Mouse (Mus musculus) midbrain, embryonic 14.5 days (tissue): ENCODE data around the gene Rundc3a. TPM values are rescaled to one million over a fixed set of nuclear protein-coding genes. Genes with fewer than 3 reads are reported as not detected.

Experiments used
- ATAC-seq: fragments of 200-750 bp; cut with Nextera tagmentation; 2 replicates; pipeline ENCODE4 v1.8.0; 2017; ENCODE audit warnings: moderate number of reproducible peaks, moderate library complexity; ENCODE audit not compliant: low FRiP score, low TSS enrichment
- DNase-seq: peaks from one replicate; pipeline ENCODE4 v3.0.0-alpha.2; 2015
- H3K27ac ChIP-seq: fragments of 300-500 bp; sonication (generic); replicated peaks from 2 replicates; pipeline ENCODE4 v1.5.1; 2014; ENCODE audit warnings: mild to moderate bottlenecking, low read depth, low read length, moderate library complexity
- H3K27me3 ChIP-seq: fragments of 300-500 bp; sonication (generic); 2 replicates; pipeline ENCODE4 v1.6.1; 2014; ENCODE audit warnings: low read length, control low read depth, mixed read lengths; ENCODE audit not compliant: control insufficient read depth, insufficient read depth
- H3K36me3 ChIP-seq: fragments of 300-500 bp; sonication (generic); 2 replicates; pipeline ENCODE4 v1.6.1; 2014; ENCODE audit warnings: low read length, control low read depth; ENCODE audit not compliant: control insufficient read depth, insufficient read depth
- H3K4me1 ChIP-seq: fragments of 300-500 bp; sonication (generic); 2 replicates; pipeline ENCODE4 v1.6.1; 2014; ENCODE audit warnings: mild to moderate bottlenecking, antibody characterized with exemption, low read length, control low read depth; ENCODE audit not compliant: control insufficient read depth, insufficient read depth
- H3K4me2 ChIP-seq: fragments of 300-500 bp; sonication (generic); 2 replicates; pipeline ENCODE4 v1.6.1; 2014; ENCODE audit warnings: mild to moderate bottlenecking, low read length, moderate library complexity
- H3K4me3 ChIP-seq: fragments of 300-500 bp; sonication (generic); replicated peaks from 2 replicates; pipeline ENCODE4 v1.5.1; 2014; ENCODE audit warnings: low read depth, low read length
- H3K9ac ChIP-seq: fragments of 300-500 bp; sonication (generic); replicated peaks from 2 replicates; pipeline ENCODE4 v1.6.1; 2014; ENCODE audit warnings: mild to moderate bottlenecking, low read length, moderate library complexity
- H3K9me3 ChIP-seq: fragments of 300-500 bp; sonication (generic); 2 replicates; pipeline ENCODE4 v1.6.1; 2016; ENCODE audit warnings: low read length, control low read depth, mixed read lengths; ENCODE audit not compliant: control insufficient read depth
- WGBS: fragments of 180-500 bp; shearing (Covaris S2); extraction: QIAGEN DNeasy Blood & Tissue Kit; methylation state at CpG from one replicate; pipeline ENCODE4 v1.1.7; 2014; 5-methylcytosine and 5-hydroxymethylcytosine counted together
- polyA plus RNA-seq: library from polyadenylated mRNA; unstranded; fragments of >200 nt; fragmentation: Nextera tagmentation; extraction: Ambion mirVana; gene quantifications from 2 replicates; pipeline ENCODE4 v1.2.1, GENCODE M21; 2014

The Rundc3a gene
- polyA plus RNA-seq, 1 experiment from 2014 or later, result 113 TPM

DNA sequence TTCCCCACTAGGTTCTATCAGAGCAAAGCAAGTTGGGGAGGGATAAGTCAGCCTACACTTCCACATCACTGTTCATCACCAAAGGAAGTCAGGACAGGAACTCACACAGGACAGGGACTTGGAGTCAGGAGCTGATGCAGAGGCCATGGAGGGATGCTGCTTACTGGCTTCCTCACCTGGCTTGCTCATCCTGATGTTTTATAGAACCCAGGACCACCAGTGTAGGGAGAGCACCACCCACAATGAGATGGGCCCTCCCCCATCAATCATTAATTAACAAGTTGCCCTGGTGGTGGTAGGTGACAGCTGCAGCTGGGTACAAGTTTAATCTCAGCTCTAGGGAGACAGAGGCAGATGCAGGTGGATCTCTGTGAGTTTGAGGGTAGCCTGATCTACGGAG is 24.0 kb downstream of the Rundc3a start:
- no peak overlapping the region for H3K4me3 ChIP-seq
- 83% methylated on average over 1 of the region's 1 CpGs for WGBS
- no peak for DNase-seq
- no peaks in the 10 kb centered on the region for H3K4me1 ChIP-seq
- no peaks in the 10 kb centered on the region for H3K36me3 ChIP-seq
- H3K9ac ChIP-seq, result no peak overlapping the region
- no peak overlapping the region for H3K27ac ChIP-seq
- no peak for ATAC-seq
- no peaks in the 10 kb centered on the region for H3K27me3 ChIP-seq
- no peak overlapping the region for H3K4me2 ChIP-seq
- H3K9me3 ChIP-seq, result no peaks in the 10 kb centered on the region

DNA sequence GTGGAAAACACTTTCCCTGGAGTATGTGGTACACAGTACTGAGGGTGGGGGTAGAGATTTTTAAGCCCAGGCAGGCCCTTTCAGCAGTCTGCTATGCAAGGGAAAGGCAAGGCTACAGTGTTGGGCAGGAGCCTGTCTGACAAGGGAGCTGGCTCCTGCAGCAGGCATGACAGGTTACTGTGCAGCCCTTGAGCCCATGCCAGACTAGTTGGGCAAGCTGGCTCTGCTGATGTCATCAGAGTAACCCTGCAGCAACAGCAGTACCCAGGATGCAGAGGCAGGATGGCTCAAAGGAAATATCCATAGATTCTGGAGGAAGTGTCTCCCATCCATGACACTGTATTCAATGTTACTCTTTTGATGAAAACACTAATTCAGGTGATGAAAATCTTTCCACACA is 25.7 kb downstream of the Rundc3a start:
- Histone ChIP-seq H3K9me3 (no peaks in the 10 kb centered on the region), H3K4me1 (no peaks in the 10 kb centered on the region), H3K9ac (no peak overlapping the region), H3K27ac (no peak overlapping the region), H3K27me3 (no peaks in the 10 kb centered on the region), H3K4me3 (no peak overlapping the region), H3K36me3 (no peaks in the 10 kb centered on the region), H3K4me2 (no peak overlapping the region)
- DNase-seq, result no peak
- ATAC-seq, result no peak

GRCm38 (mm10) chr11:102421559-102421958 is 28.4 kb downstream of the Rundc3a start:
- no peak overlapping the region for H3K27ac ChIP-seq
- H3K4me1 ChIP-seq, result no peaks in the 10 kb centered on the region
- ATAC-seq (no peak), DNase-seq (no peak)
- H3K9me3 ChIP-seq, result no peaks in the 10 kb centered on the region
- no peak overlapping the region for H3K4me2 ChIP-seq
- 56% methylated on average over 8 of the region's 8 CpGs for WGBS
- no peaks in the 10 kb centered on the region for H3K36me3 ChIP-seq
- H3K4me3 ChIP-seq, result no peak overlapping the region
- H3K27me3 ChIP-seq, result no peaks in the 10 kb centered on the region
- H3K9ac ChIP-seq, result no peak overlapping the region

- WGBS, result 79% methylated on average over 6 of the region's 6 CpGs
- DNase-seq, result no peak
Measured at GRCm38 (mm10) chr11:102424666-102425065, 31.5 kb downstream of the Rundc3a start.

GRCm38 (mm10) chr11:102425555-102426316 is 32.5 kb downstream of the Rundc3a start:
- Histone ChIP-seq H3K9me3 (no peaks in the 10 kb centered on the region), H3K4me3 (no peak overlapping the region), H3K27ac (no peak overlapping the region), H3K4me1 (peaks cover 6% of the 10 kb centered on the region; the same call in 1 of the 2 replicates), H3K9ac (no peak overlapping the region), H3K4me2 (no peak overlapping the region), H3K27me3 (no peaks in the 10 kb centered on the region), H3K36me3 (no peaks in the 10 kb centered on the region)
- no peak for DNase-seq
- no peak for ATAC-seq
- 84% methylated on average over 8 of the region's 8 CpGs for WGBS

More at GRCm38 (mm10) chr11:102424666-102425065, 31.5 kb downstream of the Rundc3a start:
- Histone ChIP-seq H3K9me3 (no peaks in the 10 kb centered on the region), H3K36me3 (no peaks in the 10 kb centered on the region), H3K4me2 (no peak overlapping the region), H3K9ac (no peak overlapping the region), H3K4me1 (peaks cover 1% of the 10 kb centered on the region; the same call in 1 of the 2 replicates), H3K27me3 (no peaks in the 10 kb centered on the region), H3K4me3 (no peak overlapping the region), H3K27ac (no peak overlapping the region)
- ATAC-seq, result no peak

- H3K4me3 ChIP-seq, result no peak overlapping the region
- no peak overlapping the region for H3K27ac ChIP-seq
- no peaks in the 10 kb centered on the region for H3K27me3 ChIP-seq
- ATAC-seq (no peak), DNase-seq (no peak)
- WGBS, result 75% methylated on average over 8 of the region's 8 CpGs
- H3K9ac ChIP-seq, result no peak overlapping the region
- peaks cover 7% of the 10 kb centered on the region; the same call in 1 of the 2 replicates for H3K4me1 ChIP-seq
- H3K9me3 ChIP-seq, result no peaks in the 10 kb centered on the region
- peak overlapping the region; percentile 93; the same call in 1 of the 2 replicates for H3K4me2 ChIP-seq
- H3K36me3 ChIP-seq, result peaks cover 8% of the 10 kb centered on the region; the same call in 1 of the 2 replicates
Measured at GRCm38 (mm10) chr11:102428981-102429540, 35.9 kb downstream of the Rundc3a start.

DNA sequence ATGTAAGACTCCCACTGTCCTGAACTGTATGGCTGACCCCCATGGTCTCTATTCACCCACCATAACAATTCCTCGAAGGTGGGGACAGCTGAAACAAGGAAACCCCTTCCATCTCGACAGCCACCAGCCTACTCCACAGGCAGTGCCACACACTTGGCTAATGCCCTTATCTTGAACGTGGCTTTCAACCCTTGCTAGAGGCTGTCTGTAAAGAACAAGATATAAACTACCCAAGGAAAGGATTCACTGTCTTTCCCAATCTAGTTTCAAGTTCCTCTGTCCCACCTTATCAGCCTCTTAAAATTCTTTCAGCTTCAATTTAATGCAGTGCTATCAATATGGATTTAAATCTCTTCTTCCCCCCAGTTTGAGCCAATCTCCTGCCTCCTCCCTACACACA is 36.3 kb downstream of the Rundc3a start:
- peak overlapping the region; percentile 41 for H3K4me3 ChIP-seq
- H3K4me2 ChIP-seq, result peak overlapping the region; percentile 93
- 51% methylated on average over 3 of the region's 3 CpGs for WGBS
- no peaks in the 10 kb centered on the region for H3K9me3 ChIP-seq
- DNase-seq (no peak), ATAC-seq (no peak)
- peaks cover 10% of the 10 kb centered on the region for H3K36me3 ChIP-seq
- H3K9ac ChIP-seq, result no peak overlapping the region
- H3K27me3 ChIP-seq, result no peaks in the 10 kb centered on the region
- H3K4me1 ChIP-seq, result peaks cover 7% of the 10 kb centered on the region; the same call in 1 of the 2 replicates
- H3K27ac ChIP-seq, result no peak overlapping the region

GRCm38 (mm10) chr11:102430121-102431017 is 37.2 kb downstream of the Rundc3a start, which contains the start of gene Grn:
Gene Grn, plus strand, starts transcription at chr11:102430315.
- under 1% methylated on average over 29 of the region's 29 CpGs for WGBS
- H3K9me3 ChIP-seq, result no peaks in the 10 kb centered on the region
- no peaks in the 10 kb centered on the region for H3K27me3 ChIP-seq
- peak within 1 kb of the TSS; percentile 93 for H3K4me2 ChIP-seq
- peak within 1 kb of the TSS; percentile 42 for H3K9ac ChIP-seq
- peak; percentile 85 for ATAC-seq
- peaks cover 19% of the 10 kb centered on the region for H3K36me3 ChIP-seq
- H3K4me3 ChIP-seq, result peak within 1 kb of the TSS; percentile 41
- DNase-seq, result peak; percentile 94
- H3K4me1 ChIP-seq, result peaks cover 7% of the 10 kb centered on the region; the same call in 1 of the 2 replicates
- H3K27ac ChIP-seq, result peak within 1 kb of the TSS; percentile 63; the same call in 1 of the 2 replicates
